Mouse (Mus musculus): ENCODE results near the gene Glt1d1. TPM values are rescaled to one million over a fixed set of nuclear protein-coding genes. Genes with fewer than 3 reads are reported as not detected.

The Glt1d1 gene
- polyA plus RNA-seq, 1 experiment from 2014 or later, result 0.89 TPM

- H3K4me1 ChIP-seq, result no peaks in the 10 kb centered on the region
- 94% methylated on average over 2 of the region's 2 CpGs for WGBS
- no peak overlapping the region for H3K9ac ChIP-seq
- H3K27ac ChIP-seq, result no peak overlapping the region
- no peak for ATAC-seq (replicated peaks)
- H3K36me3 ChIP-seq (replicated peaks), result no peaks in the 10 kb centered on the region
- H3K4me2 ChIP-seq, result no peak overlapping the region
- no peaks in the 10 kb centered on the region for H3K9me3 ChIP-seq
- no peak overlapping the region for H3K4me3 ChIP-seq
- H3K27me3 ChIP-seq (replicated peaks), result no peaks in the 10 kb centered on the region
Observed at GRCm38 (mm10) chr5:127677561-127677960, 45.5 kb downstream of the Glt1d1 start.

GRCm38 (mm10) chr5:127678501-127678900 is 46.4 kb downstream of the Glt1d1 start:
- H3K27me3 ChIP-seq (replicated peaks), result no peaks in the 10 kb centered on the region
- no peaks in the 10 kb centered on the region for H3K9me3 ChIP-seq
- ATAC-seq (replicated peaks), result no peak
- H3K4me3 ChIP-seq, result no peak overlapping the region
- H3K9ac ChIP-seq, result no peak overlapping the region
- no peak overlapping the region for H3K27ac ChIP-seq
- WGBS, result 93% methylated on average over 5 of the region's 5 CpGs
- H3K36me3 ChIP-seq (replicated peaks), result no peaks in the 10 kb centered on the region
- H3K4me1 ChIP-seq, result no peaks in the 10 kb centered on the region
- no peak overlapping the region for H3K4me2 ChIP-seq

- Histone ChIP-seq H3K4me2 (no peak overlapping the region), H3K9me3 (no peaks in the 10 kb centered on the region), H3K4me3 (no peak overlapping the region), H3K27ac (no peak overlapping the region), H3K4me1 (peaks cover 6% of the 10 kb centered on the region; the same call in 1 of the 2 replicates), H3K27me3 (replicated peaks) (no peaks in the 10 kb centered on the region), H3K36me3 (replicated peaks) (no peaks in the 10 kb centered on the region), H3K9ac (no peak overlapping the region)
- whole genome bisulfite sequencing, result 74% methylated on average over 9 of the region's 9 CpGs
- no peak for ATAC-seq (replicated peaks)
Observed at GRCm38 (mm10) chr5:127688568-127689170, 56.6 kb downstream of the Glt1d1 start.

- Histone ChIP-seq H3K9me3 (no peaks in the 10 kb centered on the region), H3K36me3 (replicated peaks) (no peaks in the 10 kb centered on the region), H3K4me2 (no peak overlapping the region), H3K27ac (no peak overlapping the region), H3K9ac (no peak overlapping the region), H3K4me1 (no peaks in the 10 kb centered on the region), H3K27me3 (replicated peaks) (no peaks in the 10 kb centered on the region), H3K4me3 (no peak overlapping the region)
- 89% methylated on average over 10 of the region's 10 CpGs for WGBS
- no peak for ATAC-seq (replicated peaks)
Observed at GRCm38 (mm10) chr5:127691085-127691484, 59.0 kb downstream of the Glt1d1 start.

GRCm38 (mm10) chr5:127691581-127691980 is 59.5 kb downstream of the Glt1d1 start:
- H3K27ac ChIP-seq, result no peak overlapping the region
- WGBS, result 66% methylated on average over 21 of the region's 21 CpGs
- H3K9ac ChIP-seq, result no peak overlapping the region
- no peaks in the 10 kb centered on the region for H3K4me1 ChIP-seq
- H3K4me2 ChIP-seq, result no peak overlapping the region
- H3K9me3 ChIP-seq, result no peaks in the 10 kb centered on the region
- no peak for ATAC-seq (replicated peaks)
- no peaks in the 10 kb centered on the region for H3K27me3 ChIP-seq (replicated peaks)
- H3K36me3 ChIP-seq (replicated peaks), result no peaks in the 10 kb centered on the region
- H3K4me3 ChIP-seq, result no peak overlapping the region

GRCm38 (mm10) chr5:127695898-127696297 is 63.8 kb downstream of the Glt1d1 start:
- H3K4me2 ChIP-seq, result no peak overlapping the region
- no peak overlapping the region for H3K27ac ChIP-seq
- WGBS, result 77% methylated on average over 4 of the region's 4 CpGs
- no peak overlapping the region for H3K4me3 ChIP-seq
- ATAC-seq (replicated peaks), result no peak
- no peaks in the 10 kb centered on the region for H3K27me3 ChIP-seq (replicated peaks)
- H3K4me1 ChIP-seq, result no peaks in the 10 kb centered on the region
- H3K36me3 ChIP-seq (replicated peaks), result no peaks in the 10 kb centered on the region
- no peak overlapping the region for H3K9ac ChIP-seq
- H3K9me3 ChIP-seq, result no peaks in the 10 kb centered on the region

GRCm38 (mm10) chr5:127696602-127697001 is 64.5 kb downstream of the Glt1d1 start:
- no peak overlapping the region for H3K4me2 ChIP-seq
- no peaks in the 10 kb centered on the region for H3K27me3 ChIP-seq (replicated peaks)
- WGBS, result 85% methylated on average over 4 of the region's 4 CpGs
- H3K9ac ChIP-seq, result no peak overlapping the region
- no peak overlapping the region for H3K4me3 ChIP-seq
- no peak for ATAC-seq (replicated peaks)
- H3K36me3 ChIP-seq (replicated peaks), result no peaks in the 10 kb centered on the region
- no peak overlapping the region for H3K27ac ChIP-seq
- H3K9me3 ChIP-seq, result no peaks in the 10 kb centered on the region
- H3K4me1 ChIP-seq, result no peaks in the 10 kb centered on the region

GRCm38 (mm10) chr5:127698525-127698924 is 66.5 kb downstream of the Glt1d1 start:
- Histone ChIP-seq H3K27ac (no peak overlapping the region), H3K9ac (no peak overlapping the region), H3K9me3 (no peaks in the 10 kb centered on the region), H3K4me2 (no peak overlapping the region), H3K4me3 (no peak overlapping the region), H3K36me3 (replicated peaks) (no peaks in the 10 kb centered on the region), H3K4me1 (no peaks in the 10 kb centered on the region), H3K27me3 (replicated peaks) (no peaks in the 10 kb centered on the region)
- ATAC-seq (replicated peaks), result no peak
- WGBS, result 66% methylated on average over 2 of the region's 2 CpGs

- Histone ChIP-seq H3K4me3 (no peak overlapping the region), H3K36me3 (replicated peaks) (no peaks in the 10 kb centered on the region), H3K27me3 (replicated peaks) (no peaks in the 10 kb centered on the region), H3K4me2 (no peak overlapping the region), H3K4me1 (no peaks in the 10 kb centered on the region), H3K27ac (no peak overlapping the region), H3K9ac (no peak overlapping the region), H3K9me3 (no peaks in the 10 kb centered on the region)
- no peak for ATAC-seq (replicated peaks)
- WGBS, result 97% methylated on average over 5 of the region's 5 CpGs
Observed at GRCm38 (mm10) chr5:127699679-127700078, 67.6 kb downstream of the Glt1d1 start.

- Histone ChIP-seq H3K36me3 (replicated peaks) (no peaks in the 10 kb centered on the region), H3K4me3 (no peak overlapping the region), H3K9ac (no peak overlapping the region), H3K9me3 (no peaks in the 10 kb centered on the region), H3K4me1 (no peaks in the 10 kb centered on the region), H3K4me2 (no peak overlapping the region), H3K27me3 (replicated peaks) (no peaks in the 10 kb centered on the region), H3K27ac (no peak overlapping the region)
- ATAC-seq (replicated peaks), result no peak
- WGBS, result 74% methylated on average over 6 of the region's 6 CpGs
Observed at GRCm38 (mm10) chr5:127700156-127700555, 68.1 kb downstream of the Glt1d1 start.

- Histone ChIP-seq H3K36me3 (replicated peaks) (no peaks in the 10 kb centered on the region), H3K27me3 (replicated peaks) (no peaks in the 10 kb centered on the region), H3K4me2 (no peak overlapping the region), H3K27ac (no peak overlapping the region), H3K4me3 (no peak overlapping the region), H3K4me1 (no peaks in the 10 kb centered on the region), H3K9me3 (no peaks in the 10 kb centered on the region), H3K9ac (no peak overlapping the region)
- WGBS, result 51% methylated on average over 9 of the region's 9 CpGs
- no peak for ATAC-seq (replicated peaks)
Observed at GRCm38 (mm10) chr5:127703609-127704180, 71.6 kb downstream of the Glt1d1 start.

GRCm38 (mm10) chr5:127705225-127705624 is 73.2 kb downstream of the Glt1d1 start:
- 91% methylated on average over 9 of the region's 9 CpGs for WGBS
- Histone ChIP-seq H3K4me3 (no peak overlapping the region), H3K4me1 (no peaks in the 10 kb centered on the region), H3K9me3 (no peaks in the 10 kb centered on the region), H3K9ac (no peak overlapping the region), H3K27ac (no peak overlapping the region), H3K4me2 (no peak overlapping the region), H3K27me3 (replicated peaks) (no peaks in the 10 kb centered on the region), H3K36me3 (replicated peaks) (no peaks in the 10 kb centered on the region)
- no peak for ATAC-seq (replicated peaks)

GRCm38 (mm10) chr5:127705976-127706375 is 73.9 kb downstream of the Glt1d1 start:
- WGBS, result 93% methylated on average over 8 of the region's 8 CpGs

More at GRCm38 (mm10) chr5:127705976-127706375, 73.9 kb downstream of the Glt1d1 start:
- ATAC-seq (replicated peaks), result no peak
- Histone ChIP-seq H3K4me3 (no peak overlapping the region), H3K27ac (no peak overlapping the region), H3K27me3 (replicated peaks) (no peaks in the 10 kb centered on the region), H3K36me3 (replicated peaks) (no peaks in the 10 kb centered on the region), H3K9me3 (no peaks in the 10 kb centered on the region), H3K4me1 (no peaks in the 10 kb centered on the region), H3K9ac (no peak overlapping the region), H3K4me2 (no peak overlapping the region)

Data from midbrain, embryonic 15.5 days (tissue).